Mouse (Mus musculus): Measurements from ENCODE around the gene Syt1.
A peak's percentile ranks its signal among the peaks of the same experiment; 100 is the strongest.

Syt1 gene

DNA sequence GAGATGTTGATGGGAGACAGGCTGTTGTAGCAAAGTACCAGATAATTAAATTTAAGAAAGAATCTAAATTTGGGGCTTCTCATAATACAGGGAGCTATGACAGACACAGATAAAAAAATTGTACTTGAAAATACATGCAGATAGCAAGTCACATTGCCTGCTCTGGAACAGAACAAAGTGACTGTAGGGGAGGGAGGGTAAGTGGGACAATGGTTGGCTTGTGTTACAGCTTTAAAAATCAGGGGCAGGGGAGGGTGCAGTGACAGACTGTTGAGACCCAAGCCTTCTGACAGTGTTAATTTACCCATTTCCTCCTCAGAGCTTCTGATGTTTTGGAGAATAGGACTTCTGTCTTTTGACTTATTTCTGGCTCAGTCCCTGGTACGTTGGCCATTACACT, 126.3 kb downstream of the Syt1 start:
- DNase-seq, result no peak

DNA sequence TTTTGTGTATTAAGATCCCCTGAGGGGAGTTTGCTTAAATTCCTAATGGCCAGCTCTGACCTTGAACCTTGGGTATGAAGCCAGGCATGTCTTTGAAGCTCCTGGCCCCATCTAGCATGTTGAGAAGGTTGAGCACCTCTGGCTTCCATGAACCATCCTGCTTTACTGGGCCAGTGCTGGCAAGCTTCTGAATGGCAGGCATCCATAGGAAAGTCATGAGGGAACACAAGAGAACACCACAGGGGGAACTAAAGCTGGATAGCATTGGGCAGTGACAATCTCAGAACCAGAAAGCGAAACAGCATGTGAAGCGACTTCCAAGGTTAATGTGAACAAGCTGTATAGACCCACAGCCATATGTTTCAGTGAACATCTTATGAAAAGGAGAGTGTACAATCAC, 130.4 kb downstream of the Syt1 start:
- no peak for DNase-seq

GRCm38 (mm10) chr10:108875730-108876129, 135.1 kb downstream of the Syt1 start:
- DNase-seq, result no peak

DNA sequence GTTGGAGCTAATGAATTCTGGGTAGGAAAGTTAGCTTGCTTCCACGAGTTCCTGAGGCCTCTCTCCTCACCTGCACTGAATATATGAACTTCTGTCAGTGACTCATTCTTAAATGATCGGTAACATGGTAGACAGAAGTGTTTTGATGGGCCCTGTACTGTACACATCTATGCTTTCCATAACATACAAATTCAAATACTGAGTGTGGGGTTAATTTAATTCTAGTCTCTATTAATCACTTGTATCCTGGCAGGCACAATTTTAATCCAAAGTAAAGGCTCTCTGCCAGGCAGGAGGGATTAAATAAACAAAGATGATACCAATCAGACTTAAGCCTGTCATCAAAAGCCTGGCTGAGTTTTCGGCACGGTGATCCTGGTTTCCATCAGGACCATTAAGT, 136.1 kb downstream of the Syt1 start:
- DNase-seq, result no peak

- no peak for DNase-seq
Observed at GRCm38 (mm10) chr10:108872359-108872758, 138.4 kb downstream of the Syt1 start.

DNA sequence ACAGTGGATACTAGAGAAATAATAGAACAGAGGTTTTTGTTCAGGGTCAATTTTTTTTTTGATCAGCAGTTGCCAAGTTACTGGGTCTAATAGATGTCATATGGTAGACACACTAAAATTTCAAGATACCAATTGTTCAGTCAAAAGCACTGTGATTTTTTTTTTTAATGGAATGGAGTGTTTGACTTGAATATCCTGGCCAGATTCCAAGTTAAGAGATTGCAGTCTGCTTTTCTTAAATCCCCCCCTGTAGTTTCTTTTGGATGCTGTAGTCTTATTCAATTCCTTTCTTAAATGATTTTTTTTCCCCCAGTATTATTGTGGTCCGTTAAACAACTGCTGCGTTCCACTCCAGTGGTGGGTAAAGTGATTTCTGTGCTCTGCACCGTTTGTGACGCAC, 140.2 kb downstream of the Syt1 start:
- no peak for DNase-seq

DNA sequence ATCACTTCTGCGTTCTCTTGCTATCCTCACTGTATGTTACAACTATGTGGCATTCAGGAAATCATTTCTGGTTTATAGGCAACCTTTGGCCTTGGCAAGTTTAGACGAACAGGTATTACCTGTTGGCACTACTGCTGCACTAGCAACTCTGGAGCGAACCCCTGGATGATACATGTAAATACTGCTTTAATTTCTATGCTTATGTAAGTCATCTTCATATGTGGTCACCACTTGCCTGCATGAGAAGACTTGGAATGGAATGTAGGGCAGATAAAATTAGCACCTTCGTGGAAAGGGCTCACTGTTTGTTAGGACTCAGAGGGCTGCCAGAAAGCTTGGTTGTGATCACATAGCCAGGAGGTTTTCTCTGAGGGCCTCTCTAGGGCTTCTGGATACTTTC, 142.6 kb downstream of the Syt1 start:
- no peak for DNase-seq

DNA sequence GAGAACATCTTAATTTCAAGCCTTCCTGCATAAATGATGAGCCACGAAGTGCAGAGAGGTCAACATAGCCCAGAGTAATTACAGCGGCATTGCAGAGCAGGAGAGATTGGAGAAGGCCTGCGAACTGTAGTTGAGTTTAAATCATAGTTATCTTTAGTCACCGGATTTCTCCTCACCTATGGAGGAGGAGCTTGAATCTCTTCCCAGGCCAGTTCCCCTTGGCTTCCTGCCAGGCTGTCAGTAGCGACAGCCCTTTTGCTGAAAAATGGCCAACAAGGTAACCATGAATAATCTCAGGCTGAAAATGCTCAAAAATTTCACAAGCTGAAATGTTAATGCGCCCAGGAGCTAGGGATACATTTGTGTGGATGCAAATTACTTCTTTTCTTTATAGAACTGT, 143.6 kb downstream of the Syt1 start:
- peak; percentile 3 to 42 for DNase-seq

- DNase-seq, result no peak
Observed at GRCm38 (mm10) chr10:108865586-108865985, 145.2 kb downstream of the Syt1 start.

DNA sequence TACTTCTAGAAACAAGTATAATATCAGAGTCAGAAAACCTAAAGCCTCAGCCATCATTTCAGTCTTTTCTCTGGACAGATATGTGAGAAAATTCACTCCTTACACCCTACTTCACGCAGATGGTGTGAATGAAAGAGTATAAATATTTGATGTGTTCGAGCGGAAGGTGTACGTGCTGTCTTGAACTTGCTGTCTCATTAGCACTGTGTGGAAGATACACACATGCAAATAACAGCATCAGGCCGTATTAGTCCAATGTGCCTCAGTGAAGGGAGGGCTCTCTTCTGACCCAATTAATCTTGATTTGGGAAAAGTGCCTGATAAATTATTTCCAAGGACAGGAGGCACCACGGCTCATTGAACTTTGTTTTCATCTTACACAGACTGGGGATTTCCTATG, 154.8 kb downstream of the Syt1 start:
- DNase-seq, result no peak

- DNase-seq, result no peak
Observed at GRCm38 (mm10) chr10:108852757-108853156, 158.0 kb downstream of the Syt1 start.

DNA sequence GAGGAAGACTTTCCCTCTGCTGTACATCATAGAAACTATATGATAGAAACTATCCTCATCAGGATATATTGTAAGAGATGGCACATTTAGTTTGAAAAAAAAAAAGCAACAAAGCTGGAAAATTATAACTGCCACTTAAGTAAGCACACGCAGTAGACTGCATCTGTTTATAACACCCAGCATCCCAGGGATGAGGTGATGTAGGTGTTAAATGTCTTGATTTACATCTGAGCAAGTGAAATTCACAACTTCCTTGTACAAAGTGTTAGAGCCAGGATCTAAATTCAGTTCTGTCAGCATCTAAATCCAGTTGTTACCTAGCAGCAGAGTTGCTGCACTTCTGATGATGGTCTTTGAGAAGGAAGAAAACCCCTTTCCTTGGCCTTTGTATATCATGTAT, 173.3 kb downstream of the Syt1 start:
- no peak for DNase-seq

- DNase-seq, result no peak
Observed at GRCm38 (mm10) chr10:108832248-108832647, 178.5 kb downstream of the Syt1 start.

GRCm38 (mm10) chr10:108831801-108832200, 179.0 kb downstream of the Syt1 start:
- no peak for DNase-seq

- no peak for DNase-seq
Observed at GRCm38 (mm10) chr10:108822273-108822672, 188.5 kb downstream of the Syt1 start.

GRCm38 (mm10) chr10:108815339-108815738, 195.4 kb downstream of the Syt1 start:
- DNase-seq, result no peak

DNA sequence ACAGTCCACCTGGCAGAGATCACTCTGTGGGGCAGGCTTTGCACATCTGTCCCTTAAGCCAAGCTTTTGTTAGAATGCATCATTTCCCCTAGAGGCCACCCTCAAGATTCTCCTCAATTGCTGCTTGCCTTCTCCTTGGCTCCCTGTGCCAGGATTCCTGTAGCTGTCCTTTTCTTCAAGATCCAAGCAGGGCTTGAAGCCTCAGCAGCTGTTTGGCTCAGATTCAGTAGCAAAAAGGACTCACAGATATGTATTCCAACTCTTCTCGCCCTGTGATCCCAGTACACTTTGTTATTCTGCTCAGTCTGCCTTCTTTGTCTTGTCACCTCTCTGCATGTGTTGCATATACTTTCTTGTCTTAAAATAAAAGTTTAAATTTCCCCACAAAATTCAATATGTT, 206.4 kb downstream of the Syt1 start:
- DNase-seq, result no peak

GRCm38 (mm10) chr10:108800776-108801175, 210.0 kb downstream of the Syt1 start:
- no peak for DNase-seq

DNA sequence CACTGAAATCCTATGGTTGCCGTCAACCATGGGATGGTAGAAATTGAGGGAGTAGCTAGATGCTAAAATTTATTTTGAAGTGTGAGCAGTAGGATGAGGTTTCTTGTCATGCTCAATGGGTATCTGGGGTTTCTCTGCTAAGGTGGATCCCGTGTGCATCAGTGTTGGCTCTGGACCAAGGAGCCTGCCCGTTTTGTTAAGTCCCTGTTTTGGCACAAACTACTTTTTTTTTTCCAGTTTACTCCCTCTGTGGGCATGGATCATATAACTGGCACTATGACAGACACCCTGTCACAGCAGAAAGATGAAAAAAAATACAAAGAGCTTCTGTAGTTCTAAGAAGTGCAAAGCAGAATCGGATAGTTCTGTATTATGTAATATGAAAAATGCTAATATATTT, 212.0 kb downstream of the Syt1 start:
- DNase-seq, result no peak

GRCm38 (mm10) chr10:108782817-108783216, 228.0 kb downstream of the Syt1 start:
- DNase-seq, result no peak

GRCm38 (mm10) chr10:108780614-108781013, 230.2 kb downstream of the Syt1 start:
- DNase-seq, result no peak

GRCm38 (mm10) chr10:108776735-108777134, 234.0 kb downstream of the Syt1 start:
- DNase-seq, result no peak

- DNase-seq, result no peak
Observed at GRCm38 (mm10) chr10:108771081-108771480, 239.7 kb downstream of the Syt1 start.

- no peak for DNase-seq
Observed at GRCm38 (mm10) chr10:108765564-108765963, 245.2 kb downstream of the Syt1 start.

- no peak for DNase-seq
Observed at GRCm38 (mm10) chr10:108763722-108764121, 247.1 kb downstream of the Syt1 start.

- no peak for DNase-seq
Observed at GRCm38 (mm10) chr10:108753304-108753703, 257.5 kb downstream of the Syt1 start.

All from kidney, postnatal 36 days (tissue).